Mouse (Mus musculus) 3134 (cell line): ENCODE measurements around the gene Fam222b.
A peak's percentile ranks its signal among the peaks of the same experiment; 100 is the strongest.

Source experiments
- DNase-seq: peaks from one replicate; pipeline ENCODE4 v3.0.0-alpha.2; 2011; ENCODE audit warnings: low spot score; ENCODE audit not compliant: insufficient read length; ENCODE audit errors: extremely low read depth

The Fam222b gene

DNA sequence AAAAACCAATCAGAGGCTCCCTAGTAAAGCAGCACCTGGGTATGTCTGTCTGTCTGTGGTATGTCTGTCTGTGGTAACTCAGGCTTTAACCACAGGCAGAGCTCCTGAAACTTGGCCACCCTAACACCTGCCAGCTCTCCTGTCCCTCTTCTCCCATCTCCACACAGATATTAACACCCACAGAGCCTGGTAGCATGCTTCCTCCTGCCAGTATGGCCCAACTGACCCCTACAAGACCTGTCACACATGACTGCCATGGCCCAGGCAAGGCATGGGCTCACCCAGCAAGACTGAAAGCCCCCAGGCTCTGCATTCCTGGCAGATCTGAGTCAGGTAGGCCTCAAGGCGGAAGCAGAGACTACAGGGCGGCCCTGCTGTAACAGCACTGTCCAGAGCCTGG, 68.6 kb downstream of the Fam222b start:
- no peak for DNase-seq

DNA sequence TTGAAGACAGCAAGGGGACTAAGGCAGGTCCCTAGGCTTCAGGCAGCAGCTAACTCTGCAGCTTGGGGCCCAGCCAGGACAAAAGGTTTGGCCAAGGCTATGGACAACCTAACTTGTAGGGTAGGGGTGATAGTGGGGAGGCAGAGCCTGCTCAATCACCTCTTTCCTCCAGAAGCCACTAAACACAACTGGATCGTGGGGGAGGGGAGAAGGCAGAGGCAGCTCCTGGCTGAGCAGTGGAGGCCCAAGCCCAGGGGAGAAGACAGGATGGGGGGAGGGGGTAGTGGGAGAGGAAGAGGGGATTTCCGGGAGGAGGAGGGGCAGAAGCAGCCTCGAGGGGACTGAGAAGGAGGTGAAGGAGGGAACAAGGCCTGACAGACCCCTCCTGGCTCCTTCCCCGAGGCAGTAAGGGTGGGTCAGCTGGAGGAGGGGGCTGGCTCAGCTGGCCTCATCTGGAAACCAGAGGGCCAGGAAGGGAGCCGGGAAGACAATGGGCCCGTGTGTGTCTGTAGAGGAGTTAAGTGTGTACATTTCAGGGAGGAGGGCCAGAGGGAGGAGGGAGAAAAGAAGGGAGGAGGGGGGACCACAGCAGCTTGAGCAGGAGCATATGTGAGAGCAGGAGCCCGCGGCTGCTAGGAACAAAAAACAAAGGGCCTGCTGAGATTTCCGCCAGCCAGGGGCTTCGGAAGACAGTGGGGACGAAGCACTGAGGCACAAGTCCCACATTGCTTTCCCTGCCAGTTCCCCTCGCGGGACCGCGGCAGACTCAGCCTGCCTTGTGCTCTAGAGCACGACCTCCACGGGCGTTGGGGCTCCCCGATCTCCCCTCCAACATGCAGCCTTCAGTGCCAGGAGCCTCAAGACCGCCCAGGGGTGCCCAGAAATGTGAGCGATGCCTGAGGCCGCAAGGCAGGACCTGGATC, 69.5 kb downstream of the Fam222b start:
- peak; percentile 67 for DNase-seq

GRCm38 (mm10) chr11:78164604-78164923, 70.1 kb downstream of the Fam222b start:
- DNase-seq = no peak

- DNase-seq = peak; percentile 74
Measured at GRCm38 (mm10) chr11:78164924-78165760, 70.7 kb downstream of the Fam222b start, which contains the start of gene Traf4. TSS of gene Traf4 (minus strand) at chr11:78165589.

- DNase-seq = peak; percentile 93
Measured at GRCm38 (mm10) chr11:78165761-78166109, 71.3 kb downstream of the Fam222b start.

DNA sequence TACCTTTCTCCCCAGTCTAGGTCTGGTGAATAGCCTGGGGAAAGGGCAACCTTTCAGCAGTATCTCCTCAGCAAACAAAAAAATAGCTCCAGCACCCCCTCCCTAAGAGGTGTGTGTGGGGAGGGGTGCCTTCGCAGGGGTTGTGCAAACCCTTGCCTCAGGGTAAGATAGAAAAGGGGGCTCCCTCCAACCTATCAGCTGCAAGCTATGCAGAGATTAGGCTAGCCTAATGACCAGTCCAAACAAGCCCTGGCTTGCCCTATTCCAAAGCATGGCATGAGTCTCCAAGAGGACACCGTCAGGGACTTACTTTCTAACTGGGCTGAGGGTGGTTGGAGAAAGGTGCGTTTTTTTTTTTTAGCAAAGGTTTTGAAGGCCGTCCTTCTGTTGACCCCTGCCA, 71.7 kb downstream of the Fam222b start:
- no peak for DNase-seq

- DNase-seq = no peak
Measured at GRCm38 (mm10) chr11:78166640-78167039, 72.2 kb downstream of the Fam222b start.

DNA sequence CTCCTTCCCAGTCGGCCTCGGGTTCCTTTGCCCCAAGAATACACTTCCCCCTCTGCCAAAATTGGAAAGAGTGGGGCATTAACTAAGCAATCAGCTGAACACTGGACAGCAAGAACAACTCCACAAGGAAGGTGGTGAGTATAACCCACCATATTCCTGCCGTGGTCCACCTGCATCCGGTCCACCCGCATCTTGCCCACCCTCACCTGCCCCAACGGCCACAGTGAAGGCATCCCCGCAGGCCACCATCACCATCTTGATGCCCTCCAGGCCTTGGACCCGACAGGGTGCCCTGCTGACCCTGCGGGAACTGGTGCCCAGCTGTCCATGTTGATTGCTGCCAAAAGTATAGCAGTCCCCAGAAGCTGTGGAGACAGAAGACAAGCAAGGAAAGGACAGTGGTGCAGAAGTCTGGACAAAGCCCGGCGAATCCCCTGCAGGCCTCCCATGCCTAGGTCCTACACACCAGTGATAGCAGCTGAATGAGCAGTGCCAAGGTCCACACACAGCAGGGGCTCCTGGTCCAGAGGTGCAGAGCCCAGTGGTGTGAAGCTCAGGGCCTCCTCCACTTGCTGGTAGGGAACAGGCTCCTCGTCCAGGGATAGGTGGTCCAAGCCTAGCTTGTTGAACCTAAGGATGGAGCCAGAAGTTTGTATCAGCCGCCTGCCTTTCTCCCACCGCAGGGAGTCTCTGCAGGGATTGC, 72.9 kb downstream of the Fam222b start:
- no peak for DNase-seq

DNA sequence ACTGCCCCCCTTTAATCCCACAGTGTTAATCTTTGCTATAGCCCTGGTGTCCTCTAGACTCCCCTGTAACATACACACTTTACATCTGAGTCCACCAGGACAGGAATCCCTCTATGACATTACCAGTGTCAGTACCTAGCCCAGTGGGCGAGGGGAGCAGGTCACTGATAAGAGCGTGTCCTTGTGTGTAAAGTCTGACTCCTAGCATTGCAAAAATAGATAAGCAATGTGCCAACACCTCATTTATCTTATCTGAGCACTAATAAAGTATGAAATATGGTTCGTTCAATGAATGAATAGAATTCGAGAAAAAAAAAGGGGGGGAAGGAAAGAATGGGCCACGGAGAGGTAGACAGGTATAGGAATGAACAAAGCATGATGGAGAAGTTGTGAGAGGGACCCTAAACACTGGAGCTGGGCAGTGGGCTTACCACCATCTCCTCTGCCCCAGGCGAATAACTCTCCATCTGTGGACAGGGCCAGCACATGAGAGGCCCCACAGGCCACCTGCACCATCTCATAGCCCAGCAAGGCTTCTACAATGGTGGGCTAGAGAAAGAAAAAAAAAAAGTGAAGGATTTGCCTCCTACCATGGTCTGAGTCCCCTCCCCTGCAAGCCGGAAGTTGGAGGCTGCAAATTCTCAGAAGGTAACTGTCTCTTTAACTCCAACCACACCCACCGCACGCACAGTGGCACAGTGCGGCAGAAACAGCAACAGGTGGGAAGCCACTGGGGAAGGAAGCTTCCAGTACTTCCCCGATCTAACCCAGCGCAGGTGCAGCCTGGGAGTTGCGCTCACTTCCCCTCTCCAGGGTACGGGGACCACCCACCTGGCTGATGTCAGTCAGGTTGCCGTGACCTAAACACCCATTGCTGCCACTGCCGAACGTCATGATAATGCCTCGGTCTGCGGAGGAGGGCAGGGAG, 74.3 kb downstream of the Fam222b start:
- DNase-seq = no peak

DNA sequence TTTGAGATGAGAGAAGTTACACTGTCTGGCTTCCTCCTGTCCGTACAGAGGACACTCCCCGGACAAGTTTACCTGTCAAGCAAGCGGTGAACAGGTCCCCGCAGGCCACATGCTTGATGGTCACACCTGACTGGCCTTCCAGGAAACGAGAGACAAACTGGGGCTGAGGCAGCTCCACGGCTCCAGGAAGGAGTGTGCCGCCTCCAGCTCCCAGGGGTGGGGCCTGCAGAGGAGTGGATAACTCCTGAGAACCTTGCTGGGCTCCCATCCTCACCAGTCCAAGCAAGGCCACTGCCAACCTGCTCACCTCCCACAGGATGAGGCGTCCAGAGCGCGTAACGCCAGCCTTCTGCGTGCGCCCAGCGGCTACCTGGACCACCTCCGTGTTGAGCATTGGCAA, 75.8 kb downstream of the Fam222b start:
- no peak for DNase-seq

DNA sequence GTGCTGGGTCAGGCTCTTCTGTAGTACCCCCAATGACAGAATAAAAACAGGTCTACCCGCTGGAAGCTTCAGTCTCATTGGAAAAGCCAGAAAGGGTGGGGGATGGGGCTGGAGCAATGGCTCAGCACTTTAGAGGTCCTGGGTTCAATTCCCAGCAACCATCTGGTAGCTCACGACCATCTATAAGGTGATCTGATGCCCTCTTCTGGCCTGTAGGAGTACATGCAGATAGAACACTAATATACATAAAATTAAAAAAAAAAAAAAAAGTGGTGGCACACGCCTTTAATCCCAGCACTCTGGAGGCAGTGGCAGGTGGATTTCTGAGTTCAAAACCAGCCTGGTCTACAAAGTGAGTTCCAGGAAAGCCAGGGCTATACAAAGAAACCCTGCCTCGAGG, 76.9 kb downstream of the Fam222b start:
- no peak for DNase-seq

- DNase-seq = no peak
Measured at GRCm38 (mm10) chr11:78172034-78172747, 77.7 kb downstream of the Fam222b start.

GRCm38 (mm10) chr11:78172748-78173383, 78.4 kb downstream of the Fam222b start:
- no peak for DNase-seq

- no peak for DNase-seq
Measured at GRCm38 (mm10) chr11:78174506-78174905, 80.0 kb downstream of the Fam222b start.

GRCm38 (mm10) chr11:78175771-78176401, 81.4 kb downstream of the Fam222b start:
- DNase-seq = no peak

GRCm38 (mm10) chr11:78176402-78176862, 82.0 kb downstream of the Fam222b start, which contains the start of the genes Nek8 and Tlcd1:
TSS of gene Nek8 (minus strand) at chr11:78176675.
TSS of gene Tlcd1 (plus strand) at chr11:78176711.
- DNase-seq = peak; percentile 92

GRCm38 (mm10) chr11:78176905-78177331, 82.5 kb downstream of the Fam222b start:
- DNase-seq = no peak

DNA sequence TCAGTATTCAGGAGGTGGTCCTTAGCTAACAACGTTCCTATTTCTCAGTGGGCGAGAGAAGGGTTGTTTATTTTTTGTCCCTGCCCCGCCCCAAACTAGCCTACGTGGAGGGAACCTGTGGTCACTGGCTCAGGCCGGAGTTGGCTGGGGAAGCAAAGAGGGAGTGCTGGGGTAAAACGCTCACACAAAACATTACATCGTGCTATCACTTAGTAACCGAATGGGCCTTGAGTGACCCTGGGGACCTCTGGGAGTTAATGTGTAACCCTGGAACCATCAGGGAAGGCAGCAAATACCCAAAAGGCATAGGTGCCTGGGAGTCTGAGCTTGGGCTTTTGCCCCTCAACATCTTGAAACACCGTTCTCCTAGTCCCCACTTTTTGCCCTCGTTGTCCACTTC, 83.0 kb downstream of the Fam222b start:
- DNase-seq = peak; percentile 66
